Mouse (Mus musculus) embryo, embryonic 9.5 days (tissue): ENCODE results near the gene Crtc2.

Experiments used
- DNase-seq: peaks from one replicate; pipeline ENCODE4 v3.0.0-alpha.2; 2017; ENCODE audit errors: extremely low spot score

Gene Crtc2

GRCm38 (mm10) chr3:90253653-90254418 lies at the start of gene Crtc2:
Gene Crtc2, plus strand, starts transcription at chr3:90254163.
- peak; percentile 93 for DNase-seq

- no peak for DNase-seq
These were observed 49.4 kb upstream of the Crtc2 start for GRCm38 (mm10) chr3:90204582-90204981.

- no peak for DNase-seq
These were observed 45.3 kb upstream of the Crtc2 start for GRCm38 (mm10) chr3:90208662-90209061.

GRCm38 (mm10) chr3:90209908-90210566 lies 43.9 kb upstream of the Crtc2 start:
- DNase-seq: no peak

GRCm38 (mm10) chr3:90211475-90212398 lies 42.2 kb upstream of the Crtc2 start:
- DNase-seq: no peak

- no peak for DNase-seq
These were observed 41.2 kb upstream of the Crtc2 start for GRCm38 (mm10) chr3:90212723-90213122.

- peak; percentile 92 for DNase-seq
These were observed 40.5 kb upstream of the Crtc2 start, which contains the start of the genes Rps27 and Rab13 for GRCm38 (mm10) chr3:90213377-90213866. Gene Rps27, minus strand, starts transcription at chr3:90213651. Gene Rab13, plus strand, starts transcription at chr3:90213695.

GRCm38 (mm10) chr3:90213956-90214684 lies 39.8 kb upstream of the Crtc2 start:
- no peak for DNase-seq

GRCm38 (mm10) chr3:90215825-90216380 lies 38.1 kb upstream of the Crtc2 start:
- no peak for DNase-seq

GRCm38 (mm10) chr3:90220088-90220487 lies 33.9 kb upstream of the Crtc2 start:
- peak; percentile 61 for DNase-seq

- DNase-seq: peak; percentile 82
These were observed 33.4 kb upstream of the Crtc2 start for GRCm38 (mm10) chr3:90220531-90220951.

GRCm38 (mm10) chr3:90221123-90221522 lies 32.8 kb upstream of the Crtc2 start:
- no peak for DNase-seq

- DNase-seq: no peak
These were observed 31.5 kb upstream of the Crtc2 start for GRCm38 (mm10) chr3:90222455-90222854.

GRCm38 (mm10) chr3:90222941-90223340 lies 31.0 kb upstream of the Crtc2 start:
- DNase-seq: no peak

- no peak for DNase-seq
These were observed 29.6 kb upstream of the Crtc2 start for GRCm38 (mm10) chr3:90224331-90224730.

- no peak for DNase-seq
These were observed 22.9 kb upstream of the Crtc2 start for GRCm38 (mm10) chr3:90231075-90231474.

GRCm38 (mm10) chr3:90231507-90232333 lies 22.2 kb upstream of the Crtc2 start, which contains the start of gene Jtb:
Gene Jtb, plus strand, starts transcription at chr3:90231597.
- DNase-seq: peak; percentile 91

- no peak for DNase-seq
These were observed 12.7 kb upstream of the Crtc2 start for GRCm38 (mm10) chr3:90241251-90241650.

- no peak for DNase-seq
These were observed 12.1 kb upstream of the Crtc2 start for GRCm38 (mm10) chr3:90241669-90242358.
